Mouse (Mus musculus) thymus, adult 2 months (tissue): Measurements from ENCODE around the gene Lypd5.

Experiments
- CTCF ChIP-seq: fragments of 200-500 bp; IDR thresholded peaks from 2 replicates; pipeline ENCODE4 v1.5.1; 2012; ENCODE audit warnings: mild to moderate bottlenecking, control low read depth, low read length, moderate library complexity, borderline replicate concordance; ENCODE audit not compliant: control insufficient read depth, poor library complexity, insufficient read depth; ENCODE audit errors: extremely low read depth
- POLR2A ChIP-seq: fragments of 200-500 bp; IDR thresholded peaks from 2 replicates; pipeline ENCODE4 v1.6.1; 2012; ENCODE audit warnings: mild to moderate bottlenecking, low read length, control low read depth, moderate library complexity; ENCODE audit not compliant: control insufficient read depth, poor library complexity, insufficient read depth; ENCODE audit errors: extremely low read depth

- TF ChIP-seq CTCF (peak; percentile 23; the same call in 1 of the 2 replicates), POLR2A (0 out of 2 replicates have a peak, but pooled peaks have one; percentile 31)
Measured at GRCm38 (mm10) chr7:24373538-24374379, 24.8 kb downstream of the Lypd5 start.
